Mouse (Mus musculus): ENCODE measurements at regions not wholly inside any gene's neighbourhood (a gene's known extent, or its start where the extent isn't known, plus 50 kb on each side); places are given as distances from the start of the nearest gene placed in this dataset.

DNA sequence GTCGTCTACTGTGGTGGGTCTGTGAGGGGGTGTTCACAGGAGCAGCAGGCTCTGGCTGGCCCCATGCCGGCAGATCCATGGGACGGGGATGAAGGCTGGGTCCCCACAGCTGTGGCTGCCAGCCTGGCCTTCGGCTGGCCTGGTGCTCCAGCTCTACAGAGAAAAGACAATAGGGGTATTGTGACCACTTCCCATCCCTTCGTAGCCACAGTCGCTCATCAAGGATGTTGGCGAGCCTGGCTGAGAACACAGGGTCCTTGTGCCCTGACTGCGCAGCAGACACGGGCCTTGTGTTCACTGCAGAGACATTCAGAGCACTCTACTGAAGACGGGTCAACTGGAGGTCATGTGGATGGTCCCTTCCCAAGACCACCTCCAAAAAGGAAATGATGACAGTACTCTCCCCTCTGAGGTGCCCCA is 102.4 kb upstream of the 1700021F07Rik start:
- 71% methylated on average over 10 of the region's 10 CpGs for WGBS
- Histone ChIP-seq H3K9ac (ENCODE audit: low read depth, low read length) (no peak overlapping the region), H3K9me3 (ENCODE audit: control insufficient read depth, low read length) (no peaks in the 10 kb centered on the region), H3K27me3 (ENCODE audit: control insufficient read depth, insufficient read depth, low read length) (no peaks in the 10 kb centered on the region), H3K4me3 (ENCODE audit: low read length) (no peak overlapping the region), H3K4me2 (replicated peaks; ENCODE audit: low read depth, low read length) (no peak overlapping the region), H3K4me1 (ENCODE audit: control insufficient read depth, insufficient read depth, low read length) (no peaks in the 10 kb centered on the region; the same call in 1 of the 2 replicates), H3K36me3 (ENCODE audit: control insufficient read depth, insufficient read depth, low read length) (no peaks in the 10 kb centered on the region), H3K27ac (ENCODE audit: low read depth, low read length) (no peak overlapping the region)
- ATAC-seq (ENCODE audit: low FRiP score, low TSS enrichment), result no peak

DNA sequence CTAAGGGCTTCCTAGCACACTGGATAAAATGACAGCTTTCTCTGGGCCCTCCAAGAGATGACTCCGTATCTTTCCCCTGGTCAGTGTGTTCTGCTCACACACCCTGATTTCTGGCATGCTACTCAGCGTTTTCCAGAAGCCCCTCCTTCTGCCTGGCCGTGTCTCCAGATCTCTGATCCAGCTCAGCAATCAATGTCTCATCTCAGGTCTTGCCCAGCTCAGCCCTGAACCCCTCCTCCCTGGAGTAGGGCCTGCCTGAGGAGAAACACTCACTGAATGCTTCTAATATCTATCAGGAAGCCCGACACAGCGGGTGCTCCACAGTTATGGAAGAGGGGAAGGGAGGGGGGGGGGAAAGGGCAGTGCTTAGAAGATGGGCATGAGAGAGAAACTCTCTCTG is 101.9 kb upstream of the 1700021F07Rik start:
- ATAC-seq (ENCODE audit: low FRiP score, low TSS enrichment), result no peak

DNA sequence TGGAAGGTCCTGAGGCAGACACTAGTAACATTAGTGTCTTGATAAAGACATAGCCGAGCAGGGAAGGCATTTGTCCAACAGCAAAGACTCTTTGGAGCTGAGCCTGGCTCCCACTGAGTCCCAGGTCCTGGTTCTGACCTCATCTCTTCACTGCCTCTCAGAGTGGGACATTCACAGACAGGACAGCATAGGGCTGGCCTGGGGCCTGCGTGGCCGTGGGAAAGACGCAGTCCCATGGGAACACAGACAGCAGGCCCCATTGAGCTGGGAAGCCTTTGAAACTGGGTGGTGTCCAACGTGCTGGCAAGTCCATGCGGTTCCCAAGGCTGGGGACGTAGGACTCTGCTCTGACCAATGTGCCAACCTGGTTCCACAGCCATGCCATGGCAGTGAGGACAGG is 97.5 kb upstream of the 1700021F07Rik start:
- ATAC-seq (ENCODE audit: low FRiP score, low TSS enrichment), result no peak
- 90% methylated on average over 7 of the region's 7 CpGs for WGBS
- no peak overlapping the region for H3K27ac ChIP-seq (ENCODE audit: low read depth, low read length)
- H3K27me3 ChIP-seq (ENCODE audit: control insufficient read depth, insufficient read depth, low read length), result no peaks in the 10 kb centered on the region
- no peak overlapping the region for H3K4me2 ChIP-seq (replicated peaks; ENCODE audit: low read depth, low read length)
- no peak overlapping the region for H3K4me3 ChIP-seq (ENCODE audit: low read length)
- no peak overlapping the region for H3K9ac ChIP-seq (ENCODE audit: low read depth, low read length)
- H3K36me3 ChIP-seq (ENCODE audit: control insufficient read depth, insufficient read depth, low read length), result no peaks in the 10 kb centered on the region
- 0 out of 2 replicates have a peak, but pooled peaks cover 3% of the 10 kb centered on the region for H3K4me1 ChIP-seq (ENCODE audit: control insufficient read depth, insufficient read depth, low read length)
- H3K9me3 ChIP-seq (ENCODE audit: control insufficient read depth, low read length), result no peaks in the 10 kb centered on the region

More for the DNA sequence above, 101.9 kb upstream of the 1700021F07Rik start:
- Histone ChIP-seq H3K9me3 (ENCODE audit: control insufficient read depth, low read length) (no peaks in the 10 kb centered on the region), H3K27ac (ENCODE audit: low read depth, low read length) (no peak overlapping the region), H3K4me1 (ENCODE audit: control insufficient read depth, insufficient read depth, low read length) (no peaks in the 10 kb centered on the region), H3K4me3 (ENCODE audit: low read length) (no peak overlapping the region), H3K9ac (ENCODE audit: low read depth, low read length) (no peak overlapping the region), H3K4me2 (replicated peaks; ENCODE audit: low read depth, low read length) (no peak overlapping the region), H3K36me3 (ENCODE audit: control insufficient read depth, insufficient read depth, low read length) (no peaks in the 10 kb centered on the region), H3K27me3 (ENCODE audit: control insufficient read depth, insufficient read depth, low read length) (no peaks in the 10 kb centered on the region)
- WGBS, result 64% methylated on average over 5 of the region's 5 CpGs

DNA sequence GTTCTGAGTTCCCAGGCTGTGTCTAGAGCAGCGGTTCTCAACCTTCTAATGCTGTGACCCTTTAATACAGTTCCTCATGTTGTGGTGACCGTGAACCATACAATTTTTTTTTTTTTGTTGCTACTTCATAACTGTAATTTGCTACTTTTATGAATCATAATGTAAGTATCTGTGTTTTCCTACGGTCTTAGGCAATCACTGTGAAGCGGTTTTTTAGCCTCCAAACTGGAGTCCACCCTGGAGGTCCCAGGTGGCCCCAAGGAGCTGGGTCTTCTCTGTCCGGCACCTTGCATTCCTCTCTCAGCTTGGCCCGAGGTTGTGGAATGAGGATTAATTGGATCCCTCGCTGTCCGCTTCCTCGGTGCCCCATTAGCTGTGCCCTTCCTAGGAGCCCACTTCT is 96.6 kb upstream of the 1700021F07Rik start:
- ATAC-seq (ENCODE audit: low FRiP score, low TSS enrichment), result no peak
- Histone ChIP-seq H3K9me3 (ENCODE audit: control insufficient read depth, low read length) (no peaks in the 10 kb centered on the region), H3K27me3 (ENCODE audit: control insufficient read depth, insufficient read depth, low read length) (no peaks in the 10 kb centered on the region), H3K4me3 (ENCODE audit: low read length) (no peak overlapping the region), H3K9ac (ENCODE audit: low read depth, low read length) (no peak overlapping the region; the same call in 1 of the 2 replicates), H3K27ac (ENCODE audit: low read depth, low read length) (no peak overlapping the region), H3K4me1 (ENCODE audit: control insufficient read depth, insufficient read depth, low read length) (0 out of 2 replicates have a peak, but pooled peaks cover 3% of the 10 kb centered on the region), H3K36me3 (ENCODE audit: control insufficient read depth, insufficient read depth, low read length) (no peaks in the 10 kb centered on the region), H3K4me2 (replicated peaks; ENCODE audit: low read depth, low read length) (no peak overlapping the region)
- WGBS, result 91% methylated on average over 9 of the region's 9 CpGs

DNA sequence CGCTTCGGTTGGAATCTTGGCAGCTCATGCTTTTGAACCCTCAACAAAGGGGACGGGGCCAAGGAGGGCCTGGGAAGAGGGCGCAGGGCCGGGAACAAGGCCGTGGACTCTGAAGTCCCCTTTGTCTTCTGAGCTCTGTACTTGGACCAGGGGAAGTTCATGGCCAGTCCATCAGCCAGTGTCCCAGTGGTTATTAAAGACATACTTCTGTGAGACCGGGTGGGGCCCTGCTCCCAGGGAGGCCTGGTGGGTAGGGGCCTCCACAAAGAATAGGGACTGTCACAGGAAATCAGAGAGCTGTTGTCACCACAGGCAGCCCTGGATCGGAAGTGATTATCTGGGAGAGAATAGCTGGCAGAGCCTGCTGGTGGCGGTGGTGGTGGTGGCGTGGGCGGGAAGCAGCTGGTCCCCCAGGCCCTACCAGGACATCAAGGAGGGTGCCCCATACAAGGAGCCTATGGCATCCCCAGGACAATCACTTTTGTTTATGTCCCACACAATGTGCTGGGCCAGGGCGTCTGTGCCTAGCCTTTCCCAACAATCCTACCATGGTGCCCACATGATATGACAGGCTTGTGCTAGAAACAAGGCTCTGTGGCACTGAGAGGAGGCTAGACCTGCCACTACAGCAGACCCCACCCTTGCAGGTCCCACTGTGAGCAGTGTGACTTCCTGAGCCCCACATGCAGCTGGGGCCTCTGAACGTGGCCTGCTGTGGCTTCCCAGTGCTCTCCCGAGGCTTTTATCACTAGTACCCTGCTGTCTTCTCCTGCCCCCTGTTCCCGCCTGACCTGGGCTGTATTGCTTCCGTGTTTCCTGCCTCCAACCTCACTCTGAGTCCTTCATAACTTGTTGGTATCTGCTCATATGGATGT is 96.0 kb upstream of the 1700021F07Rik start:
- no peaks in the 10 kb centered on the region for H3K36me3 ChIP-seq (ENCODE audit: control insufficient read depth, insufficient read depth, low read length)
- 0 out of 2 replicates have a peak, but pooled peaks cover 3% of the 10 kb centered on the region for H3K4me1 ChIP-seq (ENCODE audit: control insufficient read depth, insufficient read depth, low read length)
- 74% methylated on average over 16 of the region's 16 CpGs for WGBS
- H3K4me3 ChIP-seq (ENCODE audit: low read length), result no peak overlapping the region
- no peak overlapping the region for H3K27ac ChIP-seq (ENCODE audit: low read depth, low read length)
- H3K9me3 ChIP-seq (ENCODE audit: control insufficient read depth, low read length), result no peaks in the 10 kb centered on the region
- no peak for ATAC-seq (ENCODE audit: low FRiP score, low TSS enrichment)
- H3K9ac ChIP-seq (ENCODE audit: low read depth, low read length), result no peak overlapping the region; the same call in 1 of the 2 replicates
- no peak overlapping the region for H3K4me2 ChIP-seq (replicated peaks; ENCODE audit: low read depth, low read length)
- no peaks in the 10 kb centered on the region for H3K27me3 ChIP-seq (ENCODE audit: control insufficient read depth, insufficient read depth, low read length)

DNA sequence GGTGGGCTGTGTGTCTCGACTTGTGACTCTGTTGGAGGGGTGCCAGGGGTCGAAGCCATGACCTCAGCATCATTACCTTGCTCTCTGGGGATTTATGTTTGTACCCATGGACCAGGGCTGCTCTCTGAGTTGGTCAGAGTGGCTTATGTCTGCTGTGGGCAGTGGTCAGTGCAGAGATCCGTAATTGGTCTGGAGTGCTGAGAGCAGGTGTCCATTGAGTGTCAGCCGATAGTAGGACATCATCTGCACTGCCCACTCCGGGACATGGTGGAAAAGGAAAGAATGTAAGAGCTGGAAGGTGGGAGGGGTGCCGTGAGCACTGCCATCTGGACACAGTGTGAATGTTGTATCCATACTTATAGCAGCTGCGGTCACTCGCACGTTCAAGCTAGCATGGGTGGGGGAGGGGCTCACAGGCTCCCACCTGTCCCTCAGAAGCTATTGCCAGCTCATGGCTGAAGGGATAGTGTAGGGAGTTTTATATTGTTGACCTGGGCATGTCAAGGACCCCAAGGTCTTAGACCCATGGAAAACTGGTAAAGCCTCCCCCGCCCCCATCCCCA is 94.4 kb upstream of the 1700021F07Rik start:
- Histone ChIP-seq H3K27me3 (ENCODE audit: control insufficient read depth, insufficient read depth, low read length) (no peaks in the 10 kb centered on the region), H3K36me3 (ENCODE audit: control insufficient read depth, insufficient read depth, low read length) (no peaks in the 10 kb centered on the region), H3K4me2 (replicated peaks; ENCODE audit: low read depth, low read length) (no peak overlapping the region), H3K9ac (ENCODE audit: low read depth, low read length) (no peak overlapping the region), H3K9me3 (ENCODE audit: control insufficient read depth, low read length) (no peaks in the 10 kb centered on the region), H3K4me1 (ENCODE audit: control insufficient read depth, insufficient read depth, low read length) (peaks cover 11% of the 10 kb centered on the region; the same call in 1 of the 2 replicates), H3K4me3 (ENCODE audit: low read length) (no peak overlapping the region), H3K27ac (ENCODE audit: low read depth, low read length) (no peak overlapping the region)
- 0 out of 2 replicates have a peak, but pooled peaks have one; percentile 4 for ATAC-seq (ENCODE audit: low FRiP score, low TSS enrichment)
- 64% methylated on average over 10 of the region's 10 CpGs for WGBS

DNA sequence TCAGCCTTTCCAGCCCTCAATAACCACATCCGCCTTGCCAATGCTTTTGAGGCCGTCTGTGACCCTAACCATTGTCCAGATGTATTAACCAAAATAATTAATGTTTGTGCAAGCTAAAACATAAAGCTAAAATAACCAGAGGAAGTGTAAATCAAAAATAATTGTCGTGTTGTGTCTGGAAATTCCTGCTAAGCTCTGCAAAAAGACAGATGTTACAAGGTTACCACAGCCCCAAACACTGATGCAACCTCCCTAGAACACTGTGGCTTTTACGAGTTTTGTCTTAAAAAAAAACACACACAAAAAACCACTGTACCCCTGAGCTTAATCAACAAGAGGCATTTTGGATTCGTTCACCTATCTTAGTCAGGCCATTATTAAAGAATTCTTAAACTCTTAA is 90.5 kb upstream of the 1700021F07Rik start:
- H3K9me3 ChIP-seq (ENCODE audit: control insufficient read depth, low read length), result no peaks in the 10 kb centered on the region
- ATAC-seq (ENCODE audit: low FRiP score, low TSS enrichment), result no peak
- no peak overlapping the region for H3K9ac ChIP-seq (ENCODE audit: low read depth, low read length)
- H3K4me1 ChIP-seq (ENCODE audit: control insufficient read depth, insufficient read depth, low read length), result peaks cover 15% of the 10 kb centered on the region; the same call in 1 of the 2 replicates
- no peak overlapping the region for H3K4me2 ChIP-seq (replicated peaks; ENCODE audit: low read depth, low read length)
- H3K36me3 ChIP-seq (ENCODE audit: control insufficient read depth, insufficient read depth, low read length), result no peaks in the 10 kb centered on the region
- H3K27ac ChIP-seq (ENCODE audit: low read depth, low read length), result no peak overlapping the region
- no peaks in the 10 kb centered on the region for H3K27me3 ChIP-seq (ENCODE audit: control insufficient read depth, insufficient read depth, low read length)
- WGBS, result 34% methylated on average over 5 of the region's 5 CpGs
- no peak overlapping the region for H3K4me3 ChIP-seq (ENCODE audit: low read length)

DNA sequence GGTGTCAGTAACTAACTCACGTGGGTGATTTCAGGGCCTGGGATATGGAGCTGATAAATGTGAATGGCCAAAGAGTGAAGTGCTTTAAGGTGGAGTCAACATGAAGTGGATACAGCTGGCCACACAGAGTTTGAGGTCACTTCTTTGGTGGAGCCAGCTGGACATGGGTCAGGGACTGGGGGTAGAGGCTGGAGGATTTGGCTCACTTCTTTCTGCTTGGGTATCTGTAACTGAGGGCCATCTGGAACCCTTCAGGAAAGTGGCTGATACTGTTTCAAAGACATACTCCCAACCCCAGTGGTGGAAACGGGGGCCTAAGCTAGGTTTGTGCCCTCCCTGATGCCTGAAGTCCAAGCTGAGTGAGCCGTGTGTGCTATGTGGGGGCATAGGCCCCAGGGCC is 90.1 kb upstream of the 1700021F07Rik start:
- Histone ChIP-seq H3K9me3 (ENCODE audit: control insufficient read depth, low read length) (no peaks in the 10 kb centered on the region), H3K9ac (ENCODE audit: low read depth, low read length) (no peak overlapping the region), H3K4me2 (replicated peaks; ENCODE audit: low read depth, low read length) (no peak overlapping the region), H3K4me3 (ENCODE audit: low read length) (no peak overlapping the region), H3K27me3 (ENCODE audit: control insufficient read depth, insufficient read depth, low read length) (no peaks in the 10 kb centered on the region), H3K27ac (ENCODE audit: low read depth, low read length) (0 out of 2 replicates have a peak overlapping the region, but pooled peaks have one; percentile 37), H3K4me1 (ENCODE audit: control insufficient read depth, insufficient read depth, low read length) (peaks cover 15% of the 10 kb centered on the region; the same call in 1 of the 2 replicates), H3K36me3 (ENCODE audit: control insufficient read depth, insufficient read depth, low read length) (no peaks in the 10 kb centered on the region)
- ATAC-seq (ENCODE audit: low FRiP score, low TSS enrichment), result peak; percentile 81
- WGBS, result 30% methylated on average over 3 of the region's 3 CpGs

Data from kidney, embryonic 14.5 days (tissue).